Mouse (Mus musculus) kidney, postnatal 0 days (tissue): ENCODE measurements around the gene Gpc6. TPM values are rescaled to one million over a fixed set of nuclear protein-coding genes. Genes with fewer than 3 reads are reported as not detected.
A peak's percentile ranks its signal among the peaks of the same experiment; 100 is the strongest.

Experiments
- ATAC-seq: fragments of 200-750 bp; cut with Nextera tagmentation; replicated peaks from 2 replicates; pipeline ENCODE4 v1.8.0; 2017; ENCODE audit warnings: low read depth, moderate number of reproducible peaks, moderate TSS enrichment, moderate library complexity; ENCODE audit not compliant: low FRiP score
- DNase-seq: peaks from one replicate; pipeline ENCODE4 v3.0.0-alpha.2; 2016; ENCODE audit warnings: low spot score
- H3K27ac ChIP-seq: fragments of 300-500 bp; sonication (generic); 2 replicates; pipeline ENCODE4 v1.5.1; 2014; ENCODE audit warnings: mild to moderate bottlenecking
- H3K27me3 ChIP-seq: fragments of 300-500 bp; sonication (generic); 2 replicates; pipeline ENCODE4 v1.6.1; 2014; ENCODE audit warnings: low read length, mixed read lengths; ENCODE audit not compliant: insufficient read depth
- H3K36me3 ChIP-seq: fragments of 300-500 bp; sonication (generic); 2 replicates; pipeline ENCODE4 v1.6.1; 2014; ENCODE audit warnings: low read length, mixed read lengths; ENCODE audit not compliant: insufficient read depth
- H3K4me1 ChIP-seq: fragments of 300-500 bp; sonication (generic); replicated peaks from 2 replicates; pipeline ENCODE4 v1.6.1; 2014; ENCODE audit warnings: antibody characterized with exemption, low read length, mixed read lengths; ENCODE audit not compliant: insufficient read depth
- H3K4me2 ChIP-seq: fragments of 300-500 bp; sonication (generic); 2 replicates; pipeline ENCODE4 v1.6.1; 2014; ENCODE audit warnings: mild to moderate bottlenecking, low read length, moderate library complexity, mixed read lengths
- H3K4me3 ChIP-seq: fragments of 300-500 bp; sonication (generic); replicated peaks from 2 replicates; pipeline ENCODE4 v1.5.1; 2014; ENCODE audit warnings: low read depth, low read length
- H3K9ac ChIP-seq: fragments of 300-500 bp; sonication (generic); 2 replicates; pipeline ENCODE4 v1.6.1; 2014; ENCODE audit warnings: low read depth, low read length
- H3K9me3 ChIP-seq: fragments of 300-500 bp; sonication (generic); replicated peaks from 2 replicates; pipeline ENCODE4 v1.6.1; 2016; ENCODE audit warnings: low read length, inconsistent platforms, mixed read lengths
- CTCF ChIP-seq: IDR thresholded peaks from 2 replicates; pipeline ENCODE4 v1.5.1; 2016; ENCODE audit warnings: antibody characterized with exemption, low read depth, mild to moderate bottlenecking, moderate library complexity
- WGBS: fragments of 180-500 bp; shearing (Covaris S2); extraction: QIAGEN DNeasy Blood & Tissue Kit; methylation state at CpG from one replicate; pipeline ENCODE4 v1.1.7; 2014; 5-methylcytosine and 5-hydroxymethylcytosine counted together
- polyA plus RNA-seq: library from polyadenylated mRNA; unstranded; fragments of >200 nt; fragmentation: Nextera tagmentation; extraction: Ambion mirVana; gene quantifications from 2 replicates; pipeline ENCODE4 v1.2.1, GENCODE M21; 2015

Gpc6 gene
- polyA plus RNA-seq, 1 experiment from 2014 or later, result 46.4 TPM

DNA sequence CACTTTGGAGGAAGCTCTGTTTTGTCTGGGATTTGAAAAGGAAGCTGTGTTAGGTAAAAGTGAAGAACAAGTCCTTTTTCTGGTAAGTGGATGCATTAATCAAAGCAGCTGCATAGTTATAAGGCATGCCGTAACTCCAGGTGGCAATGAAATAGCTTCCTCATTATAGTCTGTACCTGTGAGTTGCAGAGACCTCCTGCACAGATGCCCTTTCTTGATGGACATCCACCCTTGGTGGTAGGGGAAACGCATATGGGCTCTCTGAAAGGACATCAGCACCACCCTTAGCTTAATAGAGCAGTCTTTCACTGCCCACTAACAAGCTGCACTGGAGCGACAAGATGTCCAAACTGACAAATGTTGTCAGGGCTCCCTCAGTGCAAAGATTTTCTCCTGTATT, 83.7 kb downstream of the Gpc6 start:
- Histone ChIP-seq H3K4me1 (no peaks in the 10 kb centered on the region), H3K9me3 (no peaks in the 10 kb centered on the region), H3K36me3 (no peaks in the 10 kb centered on the region), H3K9ac (no peak overlapping the region), H3K27ac (no peak overlapping the region), H3K4me2 (no peak overlapping the region), H3K27me3 (no peaks in the 10 kb centered on the region), H3K4me3 (no peak overlapping the region)
- WGBS, result 76% methylated on average over 3 of the region's 3 CpGs
- ATAC-seq (no peak), DNase-seq (no peak)
- TF ChIP-seq CTCF, result no peak

DNA sequence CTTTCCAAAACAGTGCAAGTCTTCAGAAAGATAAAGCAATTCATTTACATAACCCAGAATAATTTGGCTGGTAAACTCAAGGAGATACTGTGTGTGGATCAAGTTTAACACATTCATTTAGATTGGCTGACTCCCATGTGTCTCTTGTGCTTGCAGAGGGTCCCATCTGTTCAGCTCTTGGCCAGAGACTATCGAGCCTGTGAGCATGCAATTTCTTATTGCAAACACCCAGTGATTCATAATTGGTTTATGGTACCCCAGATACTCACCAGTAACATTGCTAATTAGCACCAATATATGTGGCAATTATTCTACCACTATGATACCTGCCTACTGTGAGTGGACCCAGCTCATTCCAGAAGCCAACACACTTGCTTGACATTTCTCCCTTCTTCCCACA, 87.9 kb downstream of the Gpc6 start:
- no peak for TF ChIP-seq CTCF
- Histone ChIP-seq H3K4me2 (no peak overlapping the region), H3K4me3 (no peak overlapping the region), H3K27me3 (no peaks in the 10 kb centered on the region), H3K4me1 (no peaks in the 10 kb centered on the region), H3K27ac (no peak overlapping the region), H3K9ac (no peak overlapping the region), H3K36me3 (no peaks in the 10 kb centered on the region), H3K9me3 (no peaks in the 10 kb centered on the region)
- 37% methylated on average over 1 of the region's 1 CpGs for whole genome bisulfite sequencing
- ATAC-seq (no peak), DNase-seq (no peak)

DNA sequence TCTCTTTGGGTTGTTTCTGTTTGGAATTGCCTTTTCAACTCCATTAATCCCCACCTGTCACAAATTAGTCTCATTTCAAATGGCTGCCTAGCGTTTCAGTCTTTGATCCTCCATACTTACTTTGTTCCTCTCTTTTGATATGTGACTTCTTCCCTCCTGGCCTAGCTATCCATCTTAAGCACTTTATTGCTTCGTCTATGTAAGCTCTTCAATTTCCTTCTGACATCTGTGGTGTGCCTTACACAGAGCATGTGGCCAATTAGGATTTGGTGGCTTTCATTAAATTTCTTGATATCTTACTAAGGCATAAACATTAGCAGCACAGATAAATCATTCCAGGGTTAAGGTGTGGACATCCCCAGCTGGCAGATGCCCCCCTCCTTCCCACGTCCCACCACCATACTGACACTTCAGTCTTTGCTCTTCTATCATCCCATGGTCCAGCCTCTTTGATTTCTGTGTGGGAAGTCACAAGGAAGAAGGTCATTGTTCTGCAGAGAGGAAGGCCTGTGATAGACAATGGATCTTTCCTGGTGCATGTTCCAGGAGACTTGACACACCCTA, 88.5 kb downstream of the Gpc6 start:
- Histone ChIP-seq H3K9ac (no peak overlapping the region), H3K4me3 (no peak overlapping the region), H3K4me2 (no peak overlapping the region), H3K4me1 (no peaks in the 10 kb centered on the region), H3K36me3 (no peaks in the 10 kb centered on the region), H3K27ac (no peak overlapping the region; the same call in 1 of the 2 replicates), H3K27me3 (no peaks in the 10 kb centered on the region), H3K9me3 (no peaks in the 10 kb centered on the region)
- 36% methylated on average over 3 of the region's 3 CpGs for WGBS
- ATAC-seq, result no peak; the same call in 1 of the 2 replicates
- TF ChIP-seq CTCF, result no peak
- peak; percentile 60 for DNase-seq

DNA sequence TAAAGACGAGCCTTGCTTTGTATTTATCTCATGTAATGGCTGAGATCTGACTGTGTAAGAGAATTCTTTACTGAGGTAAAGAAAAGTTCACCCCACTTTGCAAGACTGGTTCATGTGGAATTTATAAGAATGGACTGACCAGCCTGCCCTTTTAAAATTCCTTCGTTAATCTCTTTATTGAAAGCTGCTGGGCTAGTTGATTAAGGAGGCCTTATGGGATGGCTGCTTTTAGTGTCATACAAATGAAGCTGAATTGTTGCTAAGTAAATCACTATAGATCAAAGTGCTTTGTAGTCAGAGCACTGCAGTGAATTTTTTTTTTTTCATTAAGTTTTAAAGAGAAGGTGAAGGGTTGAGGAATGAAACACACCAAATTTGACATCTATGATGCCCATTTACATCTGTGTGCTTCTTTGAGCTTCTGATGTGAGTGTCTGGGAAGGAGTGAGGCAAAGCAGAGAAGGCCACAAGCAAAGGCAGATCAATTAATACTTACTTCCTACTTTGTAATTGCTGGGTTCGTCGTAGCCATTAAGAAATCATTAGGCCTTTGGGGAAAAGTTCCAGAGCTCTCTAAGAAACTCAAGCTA, 90.3 kb downstream of the Gpc6 start:
- Histone ChIP-seq H3K4me1 (no peaks in the 10 kb centered on the region), H3K4me2 (no peak overlapping the region), H3K36me3 (no peaks in the 10 kb centered on the region), H3K9me3 (no peaks in the 10 kb centered on the region), H3K4me3 (no peak overlapping the region), H3K27ac (no peak overlapping the region), H3K9ac (no peak overlapping the region), H3K27me3 (no peaks in the 10 kb centered on the region)
- no peak for ATAC-seq
- DNase-seq, result no peak
- 35% methylated on average over 4 of the region's 4 CpGs for WGBS
- no peak for TF ChIP-seq CTCF

DNA sequence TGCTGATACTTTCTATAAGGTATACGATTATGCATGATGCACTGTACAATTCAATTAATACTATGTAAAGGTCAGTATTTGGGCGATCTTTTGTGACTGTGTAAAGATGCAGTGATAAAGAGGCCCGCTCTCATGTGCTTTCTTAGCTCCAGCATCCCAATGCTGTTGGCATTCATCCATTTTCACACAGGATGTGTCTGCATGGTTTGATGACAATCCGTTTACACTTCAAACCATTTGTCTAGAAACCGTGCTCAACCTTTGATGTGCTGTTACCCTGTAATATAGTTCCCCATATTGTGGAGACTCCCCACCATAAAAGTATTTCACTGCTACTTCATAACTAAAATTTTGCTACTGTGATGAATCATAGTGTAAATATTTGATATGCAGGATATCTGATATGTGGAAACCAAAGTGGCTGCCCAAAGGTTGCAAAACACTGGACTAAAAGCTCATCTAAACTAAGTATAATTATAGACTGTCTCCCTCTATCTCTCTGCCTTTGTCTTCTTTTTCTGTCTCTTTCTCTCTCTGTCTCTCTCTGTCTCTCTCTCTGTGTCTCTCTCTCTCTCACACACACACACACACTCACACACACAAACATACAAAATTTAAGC, 97.2 kb downstream of the Gpc6 start:
- no peaks in the 10 kb centered on the region for H3K4me1 ChIP-seq
- H3K4me3 ChIP-seq, result no peak overlapping the region
- no peak overlapping the region for H3K9ac ChIP-seq
- no peak for TF ChIP-seq CTCF
- no peaks in the 10 kb centered on the region for H3K27me3 ChIP-seq
- ATAC-seq (no peak), DNase-seq (no peak)
- H3K36me3 ChIP-seq, result no peaks in the 10 kb centered on the region
- no peaks in the 10 kb centered on the region for H3K9me3 ChIP-seq
- WGBS, result 75% methylated on average over 5 of the region's 5 CpGs
- no peak overlapping the region for H3K4me2 ChIP-seq
- H3K27ac ChIP-seq, result no peak overlapping the region

- Histone ChIP-seq H3K4me1 (no peaks in the 10 kb centered on the region), H3K36me3 (no peaks in the 10 kb centered on the region), H3K27me3 (no peaks in the 10 kb centered on the region), H3K4me2 (no peak overlapping the region), H3K27ac (no peak overlapping the region), H3K9me3 (no peaks in the 10 kb centered on the region), H3K4me3 (no peak overlapping the region), H3K9ac (no peak overlapping the region)
- ATAC-seq (no peak), DNase-seq (no peak)
- no peak for TF ChIP-seq CTCF
- 65% methylated on average over 4 of the region's 4 CpGs for WGBS
These were observed 109.0 kb downstream of the Gpc6 start for GRCm38 (mm10) chr14:117034146-117034545.

DNA sequence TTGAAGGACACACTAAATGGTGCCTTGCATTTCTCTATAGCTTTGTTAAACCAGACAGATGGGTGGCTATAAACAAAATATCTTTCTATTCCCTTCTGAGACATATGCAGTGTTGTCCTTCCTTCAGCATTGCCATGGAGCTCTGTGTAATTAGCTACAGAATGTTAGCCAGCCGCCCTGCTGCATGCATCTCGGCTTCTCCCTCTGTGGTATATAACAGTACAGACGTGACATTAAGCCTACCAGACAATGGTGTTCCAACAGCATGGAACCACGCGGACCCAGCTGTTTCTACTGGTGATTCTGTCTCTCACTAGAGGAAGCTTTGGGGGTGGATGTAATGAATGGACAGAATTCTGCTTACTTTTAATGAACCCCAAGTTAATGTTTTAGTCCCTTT, 115.9 kb downstream of the Gpc6 start:
- no peaks in the 10 kb centered on the region for H3K36me3 ChIP-seq
- no peak for TF ChIP-seq CTCF
- no peak overlapping the region for H3K27ac ChIP-seq
- H3K9ac ChIP-seq, result no peak overlapping the region
- ATAC-seq (no peak), DNase-seq (no peak)
- H3K4me2 ChIP-seq, result no peak overlapping the region
- no peaks in the 10 kb centered on the region for H3K9me3 ChIP-seq
- no peak overlapping the region for H3K4me3 ChIP-seq
- H3K27me3 ChIP-seq, result no peaks in the 10 kb centered on the region
- no peaks in the 10 kb centered on the region for H3K4me1 ChIP-seq
- 89% methylated on average over 5 of the region's 5 CpGs for WGBS
